Comparison of ENCODE assay signal across 28 mouse cellular contexts in genomic region chr14:54806124-54806523, GRCm38 (mm10). TPM values are rescaled to one million over a fixed set of nuclear protein-coding genes. Genes with fewer than 3 reads are reported as not detected.
"Had no signal": no experiment of that assay in that cellular context is flagged by ENCODE, and none has a peak within 500 bp of the region (broad histone marks: within the 10 kb centered on the region; RNA-seq: fewer than 3 reads in every experiment).

No protein-coding gene starts in this region.

- DNase-seq: forebrain, postnatal 0 days; gastrocnemius, postnatal 14 days; gastrocnemius, postnatal 36 days; heart, adult 18-20 months; heart, postnatal 14 days; heart, postnatal 36 days; kidney, postnatal 25 days; kidney, postnatal 4 days; layer of hippocampus, adult 9-11 months; layer of hippocampus, postnatal 36 days; left cerebral cortex, postnatal 4 days; liver, embryonic 13.5 days had no signal

RNA-seq across cellular contexts. Expression of gene Rnf212b, which starts 7.8 kb away (rescaled TPM):
- polyA plus RNA-seq: forebrain, postnatal 0 days; gonadal fat pad, adult 2 months; heart, embryonic 11.5 days; heart, embryonic 13.5 days; heart, embryonic 15.5 days; hindbrain, embryonic 11.5 days; hindbrain, embryonic 13.5 days; hindbrain, embryonic 15.5 days; inflammation-experienced regulatory T-cells, adult 6 months; intestine, embryonic 15.5 days; intestine, postnatal 0 days; kidney, embryonic 15.5 days; limb, embryonic 11.5 days; limb, embryonic 13.5 days; limb, embryonic 15.5 days; liver, embryonic 11.5 days; liver, embryonic 13.5 days; liver, embryonic 15.5 days had no signal
